Mouse (Mus musculus) limb, embryonic 13.5 days (tissue): ENCODE measurements at regions not wholly inside any gene's neighbourhood (a gene's known extent, or its start where the extent isn't known, plus 50 kb on each side); places are given as distances from the start of the nearest gene placed in this dataset.
A peak's percentile ranks its signal among the peaks of the same experiment; 100 is the strongest.

Source experiments
- ATAC-seq: fragments of 200-750 bp; cut with Nextera tagmentation; 2 replicates; pipeline ENCODE4 v1.8.0; 2017; ENCODE audit warnings: low read depth, moderate number of reproducible peaks, moderate TSS enrichment; ENCODE audit not compliant: low FRiP score
- H3K27ac ChIP-seq: fragments of 300-500 bp; sonication (generic); 2 replicates; pipeline ENCODE4 v1.5.1; 2015; ENCODE audit warnings: inconsistent platforms, mild to moderate bottlenecking, moderate library complexity
- H3K27me3 ChIP-seq: fragments of 300-500 bp; sonication (generic); 2 replicates; pipeline ENCODE4 v1.6.1; 2015; ENCODE audit warnings: mild to moderate bottlenecking, inconsistent platforms
- H3K36me3 ChIP-seq: fragments of 300-500 bp; sonication (generic); 2 replicates; pipeline ENCODE4 v1.6.1; 2015; ENCODE audit warnings: inconsistent platforms, mild to moderate bottlenecking, moderate library complexity
- H3K4me1 ChIP-seq: fragments of 300-500 bp; sonication (generic); 2 replicates; pipeline ENCODE4 v1.6.1; 2015; ENCODE audit warnings: inconsistent platforms
- H3K4me2 ChIP-seq: fragments of 300-500 bp; sonication (generic); replicated peaks from 2 replicates; pipeline ENCODE4 v1.6.1; 2015; ENCODE audit warnings: inconsistent platforms, mild to moderate bottlenecking, moderate library complexity
- H3K4me3 ChIP-seq: fragments of 300-500 bp; sonication (generic); 2 replicates; pipeline ENCODE4 v1.5.1; 2015; ENCODE audit warnings: moderate library complexity, mild to moderate bottlenecking, inconsistent platforms
- H3K9ac ChIP-seq: fragments of 300-500 bp; sonication (generic); 2 replicates; pipeline ENCODE4 v1.6.1; 2015; ENCODE audit warnings: mild to moderate bottlenecking, inconsistent platforms
- H3K9me3 ChIP-seq: fragments of 300-500 bp; sonication (generic); 2 replicates; pipeline ENCODE4 v1.6.1; 2016; ENCODE audit warnings: inconsistent platforms
- WGBS: fragments of 180-500 bp; shearing (Covaris S2); methylation state at CpG from one replicate; pipeline ENCODE4 v1.1.7; 2015; 5-methylcytosine and 5-hydroxymethylcytosine counted together

- Histone ChIP-seq H3K9ac (no peak overlapping the region), H3K4me3 (no peak overlapping the region), H3K4me1 (peaks cover 5% of the 10 kb centered on the region), H3K27me3 (peaks cover 28% of the 10 kb centered on the region), H3K27ac (no peak overlapping the region), H3K4me2 (no peak overlapping the region), H3K36me3 (no peaks in the 10 kb centered on the region), H3K9me3 (no peaks in the 10 kb centered on the region)
- WGBS = 81% methylated on average over 2 of the region's 2 CpGs
- ATAC-seq = no peak
These were observed 90.1 kb upstream of the Rasgrp1 start for GRCm38 (mm10) chr2:117432923-117433322.

DNA sequence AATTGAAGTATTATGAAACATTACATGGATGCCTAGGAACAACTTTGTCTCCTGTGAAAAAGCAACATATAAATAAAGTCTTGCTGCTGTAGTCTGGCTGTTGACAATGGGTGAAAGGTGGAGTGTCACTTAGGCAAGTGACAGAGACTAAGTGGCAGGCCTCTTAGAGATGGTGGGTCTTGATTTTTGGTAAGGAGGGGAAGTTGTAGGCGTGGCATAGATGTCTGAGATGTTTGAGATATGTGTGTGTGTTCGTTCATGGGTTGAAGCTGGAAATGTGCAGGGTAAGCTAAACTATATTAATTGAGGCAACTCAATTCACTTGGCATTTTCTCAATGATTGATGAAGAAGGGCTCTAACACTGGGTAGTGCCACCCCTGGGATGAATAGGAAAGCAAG lies 90.7 kb upstream of the Rasgrp1 start:
- Histone ChIP-seq H3K4me2 (no peak overlapping the region), H3K36me3 (no peaks in the 10 kb centered on the region)

GRCm38 (mm10) chr2:117438079-117438478 lies 95.3 kb upstream of the Rasgrp1 start:
- Histone ChIP-seq H3K36me3 (no peaks in the 10 kb centered on the region), H3K9me3 (no peaks in the 10 kb centered on the region), H3K27ac (no peak overlapping the region), H3K27me3 (peaks cover 4% of the 10 kb centered on the region; the same call in 1 of the 2 replicates), H3K9ac (no peak overlapping the region), H3K4me3 (no peak overlapping the region), H3K4me2 (no peak overlapping the region), H3K4me1 (no peaks in the 10 kb centered on the region)
- 84% methylated on average over 12 of the region's 12 CpGs for WGBS
- no peak for ATAC-seq

More for the DNA sequence above, 90.7 kb upstream of the Rasgrp1 start:
- H3K9me3 ChIP-seq = no peaks in the 10 kb centered on the region
- no peak overlapping the region for H3K9ac ChIP-seq
- ATAC-seq = no peak
- H3K27me3 ChIP-seq = peaks cover 28% of the 10 kb centered on the region
- 84% methylated on average over 2 of the region's 2 CpGs for WGBS
- no peak overlapping the region for H3K27ac ChIP-seq
- no peak overlapping the region for H3K4me3 ChIP-seq
- H3K4me1 ChIP-seq = peaks cover 5% of the 10 kb centered on the region

GRCm38 (mm10) chr2:117438586-117439371 lies 96.0 kb upstream of the Rasgrp1 start:
- WGBS = 67% methylated on average over 8 of the region's 8 CpGs

GRCm38 (mm10) chr2:117439372-117440183 lies 96.8 kb upstream of the Rasgrp1 start:
- H3K36me3 ChIP-seq = no peaks in the 10 kb centered on the region
- 41% methylated on average over 12 of the region's 12 CpGs for WGBS
- H3K9ac ChIP-seq = no peak overlapping the region
- no peaks in the 10 kb centered on the region for H3K9me3 ChIP-seq
- no peaks in the 10 kb centered on the region for H3K4me1 ChIP-seq
- no peak overlapping the region for H3K4me3 ChIP-seq
- 0 out of 2 replicates have a peak, but pooled peaks cover 3% of the 10 kb centered on the region for H3K27me3 ChIP-seq
- no peak overlapping the region for H3K27ac ChIP-seq
- ATAC-seq = no peak
- H3K4me2 ChIP-seq = no peak overlapping the region

More at GRCm38 (mm10) chr2:117438586-117439371, 96.0 kb upstream of the Rasgrp1 start:
- Histone ChIP-seq H3K27me3 (0 out of 2 replicates have a peak, but pooled peaks cover 3% of the 10 kb centered on the region), H3K9me3 (no peaks in the 10 kb centered on the region), H3K36me3 (no peaks in the 10 kb centered on the region), H3K27ac (no peak overlapping the region), H3K9ac (no peak overlapping the region), H3K4me1 (no peaks in the 10 kb centered on the region), H3K4me3 (no peak overlapping the region), H3K4me2 (no peak overlapping the region)
- no peak for ATAC-seq

GRCm38 (mm10) chr2:117440801-117441281 lies 98.0 kb upstream of the Rasgrp1 start:
- H3K9ac ChIP-seq = no peak overlapping the region
- 0 out of 2 replicates have a peak, but pooled peaks cover 3% of the 10 kb centered on the region for H3K27me3 ChIP-seq
- H3K4me3 ChIP-seq = no peak overlapping the region
- no peaks in the 10 kb centered on the region for H3K4me1 ChIP-seq
- H3K36me3 ChIP-seq = no peaks in the 10 kb centered on the region
- ATAC-seq = no peak
- H3K9me3 ChIP-seq = no peaks in the 10 kb centered on the region
- H3K4me2 ChIP-seq = no peak overlapping the region
- WGBS = 82% methylated on average over 7 of the region's 7 CpGs
- H3K27ac ChIP-seq = no peak overlapping the region

- 0 out of 2 replicates have a peak, but pooled peaks cover 2% of the 10 kb centered on the region for H3K27me3 ChIP-seq
- H3K9me3 ChIP-seq = no peaks in the 10 kb centered on the region
- H3K4me3 ChIP-seq = no peak overlapping the region
- H3K36me3 ChIP-seq = no peaks in the 10 kb centered on the region
- H3K9ac ChIP-seq = no peak overlapping the region
- 80% methylated on average over 4 of the region's 4 CpGs for WGBS
- no peak for ATAC-seq
- H3K4me2 ChIP-seq = no peak overlapping the region
- no peak overlapping the region for H3K27ac ChIP-seq
- H3K4me1 ChIP-seq = no peaks in the 10 kb centered on the region
These were observed 100.1 kb upstream of the Rasgrp1 start for GRCm38 (mm10) chr2:117442862-117443261.

DNA sequence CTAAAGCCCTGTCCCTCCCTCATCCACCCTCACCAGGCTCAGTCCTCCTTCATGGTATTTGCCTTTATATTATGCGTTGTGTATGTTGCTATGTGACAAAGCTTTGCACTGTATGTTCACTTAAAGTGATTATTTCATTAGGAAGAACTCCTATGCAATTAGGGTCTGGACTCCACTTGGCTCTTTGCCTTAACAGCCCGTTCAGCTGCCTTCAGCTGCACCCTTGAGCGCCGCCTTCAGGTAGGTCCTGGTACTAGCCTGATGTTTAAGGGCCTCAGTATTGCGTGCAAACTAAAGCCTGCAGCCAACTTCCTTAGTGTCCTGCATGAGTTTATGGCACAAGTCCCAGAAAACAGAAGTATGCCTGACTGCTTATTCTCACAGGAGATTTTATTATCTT lies 101.9 kb upstream of the Rasgrp1 start:
- no peak overlapping the region for H3K4me3 ChIP-seq
- no peak overlapping the region for H3K4me2 ChIP-seq
- no peak overlapping the region for H3K9ac ChIP-seq
- H3K4me1 ChIP-seq = no peaks in the 10 kb centered on the region
- no peaks in the 10 kb centered on the region for H3K36me3 ChIP-seq
- no peak overlapping the region for H3K27ac ChIP-seq
- ATAC-seq = no peak
- WGBS = 37% methylated on average over 5 of the region's 5 CpGs
- no peaks in the 10 kb centered on the region for H3K9me3 ChIP-seq
- 0 out of 2 replicates have a peak, but pooled peaks cover 2% of the 10 kb centered on the region for H3K27me3 ChIP-seq

DNA sequence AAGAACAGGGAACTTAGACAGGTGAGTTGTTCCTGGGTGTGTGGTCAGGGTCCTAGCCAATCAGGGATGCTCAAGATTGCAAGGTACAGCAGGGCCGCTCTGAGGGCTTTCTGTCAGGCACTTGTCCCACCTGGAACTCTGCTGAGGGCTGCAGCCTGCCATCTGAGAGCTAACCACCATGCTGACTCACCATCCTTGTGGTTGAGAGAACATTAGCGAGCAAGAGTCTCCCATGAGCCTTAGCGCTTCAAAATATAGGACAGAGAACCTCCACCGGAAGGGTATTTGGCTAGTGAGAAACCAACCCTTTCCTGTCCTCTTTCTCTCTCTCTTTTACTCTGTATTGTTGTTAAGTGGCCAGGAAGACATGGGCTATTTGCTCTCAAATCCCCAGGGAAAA lies 104.1 kb upstream of the Rasgrp1 start:
- 0 out of 2 replicates have a peak, but pooled peaks cover 2% of the 10 kb centered on the region for H3K27me3 ChIP-seq
- no peaks in the 10 kb centered on the region for H3K9me3 ChIP-seq
- no peak overlapping the region for H3K4me3 ChIP-seq
- no peaks in the 10 kb centered on the region for H3K36me3 ChIP-seq
- H3K4me1 ChIP-seq = no peaks in the 10 kb centered on the region
- no peak overlapping the region for H3K27ac ChIP-seq
- H3K4me2 ChIP-seq = no peak overlapping the region
- no peak for ATAC-seq
- no peak overlapping the region for H3K9ac ChIP-seq
- WGBS = 82% methylated on average over 4 of the region's 4 CpGs

DNA sequence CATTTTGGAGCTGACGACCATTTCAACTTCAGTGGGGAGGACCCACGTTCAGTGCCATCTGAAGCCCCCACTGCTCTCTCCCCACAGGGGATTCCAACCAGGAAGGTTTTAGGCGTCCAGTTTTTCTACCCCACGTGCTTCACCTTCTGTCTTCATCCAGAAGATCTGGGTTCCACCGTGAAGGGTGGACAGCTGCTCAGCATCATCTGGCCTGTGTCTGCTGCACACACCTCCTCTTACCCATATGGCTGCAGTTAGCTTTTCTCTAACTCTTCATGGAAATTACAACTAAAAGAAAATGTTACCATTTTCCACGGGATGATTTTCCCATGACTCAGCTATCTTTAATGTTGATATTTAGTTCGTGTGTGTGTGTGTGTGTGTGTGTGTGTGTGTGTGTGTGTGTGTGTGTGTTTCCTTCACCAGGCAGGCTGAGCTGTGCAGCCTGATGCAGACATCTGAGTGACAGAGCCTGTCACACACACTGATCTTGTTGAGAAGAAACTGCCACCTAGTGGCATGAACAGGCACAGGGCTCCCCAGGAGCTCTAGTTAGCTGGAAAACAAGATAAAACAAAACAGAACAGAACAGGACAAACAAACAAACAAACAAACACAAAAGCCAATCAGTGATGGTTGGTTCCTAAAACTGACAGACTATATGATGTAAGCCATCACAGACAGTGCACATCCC lies 107.5 kb upstream of the Rasgrp1 start:
- Histone ChIP-seq H3K36me3 (no peaks in the 10 kb centered on the region), H3K27me3 (0 out of 2 replicates have a peak, but pooled peaks cover 2% of the 10 kb centered on the region), H3K9ac (no peak overlapping the region), H3K27ac (no peak overlapping the region), H3K4me3 (no peak overlapping the region), H3K4me1 (no peaks in the 10 kb centered on the region), H3K4me2 (no peak overlapping the region), H3K9me3 (no peaks in the 10 kb centered on the region)
- ATAC-seq = peak; percentile 59; the same call in 1 of the 2 replicates
- WGBS = 52% methylated on average over 7 of the region's 7 CpGs

DNA sequence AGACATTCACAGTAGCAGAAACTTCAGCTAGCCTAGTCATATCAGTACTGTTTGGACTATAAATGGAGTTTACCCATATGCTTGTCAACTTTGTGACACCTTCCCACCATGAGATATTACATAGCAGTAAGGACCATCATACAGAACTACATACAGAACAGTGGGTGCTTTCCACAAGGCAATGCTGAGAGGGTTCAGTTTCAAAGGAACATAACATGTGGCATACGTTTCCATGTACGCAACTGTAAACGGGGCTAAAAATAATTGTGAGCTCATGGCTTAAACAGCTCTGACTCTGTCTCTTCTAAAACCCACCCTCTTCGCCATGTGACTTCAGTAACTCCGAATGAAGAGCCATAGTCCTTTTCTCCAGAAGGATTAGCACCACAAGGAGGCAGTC lies 109.0 kb upstream of the Rasgrp1 start:
- Histone ChIP-seq H3K9ac (no peak overlapping the region), H3K4me1 (peaks cover 8% of the 10 kb centered on the region; the same call in 1 of the 2 replicates), H3K27ac (no peak overlapping the region), H3K4me2 (no peak overlapping the region), H3K36me3 (no peaks in the 10 kb centered on the region), H3K27me3 (0 out of 2 replicates have a peak, but pooled peaks cover 2% of the 10 kb centered on the region), H3K4me3 (no peak overlapping the region), H3K9me3 (no peaks in the 10 kb centered on the region)
- ATAC-seq = no peak
- 50% methylated on average over 5 of the region's 5 CpGs for WGBS
